Mouse (Mus musculus): ENCODE measurements at regions not wholly inside any gene's neighbourhood (a gene's known extent, or its start where the extent isn't known, plus 50 kb on each side); places are given as distances from the start of the nearest gene placed in this dataset.

DNA sequence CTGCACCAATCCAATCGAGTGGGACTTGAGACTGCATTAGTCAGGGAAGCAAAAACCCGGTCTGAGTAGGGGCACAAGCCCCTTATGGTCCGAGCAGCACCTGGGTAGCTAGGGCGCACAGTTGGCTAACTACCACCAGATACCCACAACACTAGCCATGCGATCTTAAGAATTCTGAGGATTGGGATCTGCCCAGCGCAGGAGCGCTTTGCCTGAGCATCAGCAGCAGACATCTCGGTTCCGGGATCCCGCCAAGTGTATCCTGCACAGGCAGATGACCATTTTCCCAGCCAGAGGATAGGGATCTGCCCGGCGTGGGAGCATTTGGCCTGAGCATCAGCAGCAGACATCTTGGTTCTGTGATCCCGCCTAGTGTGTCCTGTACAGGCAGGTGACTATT lies 61.7 kb downstream of the Gm7951 start:
- peak; percentile 1 to 2 for DNase-seq

Data from thymus, adult 18-20 months (tissue).